Mouse (Mus musculus) E14TG2a.4 (cell line): ENCODE results near the gene Nxpe5.

Source experiments
- CTCF ChIP-seq: conservative IDR thresholded peaks from 2 replicates; pipeline ENCODE4 v1.5.1; 2014; ENCODE audit warnings: low read length
- POU5F1 ChIP-seq: IDR thresholded peaks from 2 replicates; pipeline ENCODE4 v1.6.1; 2014; ENCODE audit warnings: low read length, borderline replicate concordance

- no peak for TF ChIP-seq CTCF
- TF ChIP-seq POU5F1: no peak
These were observed 37.8 kb downstream of the Nxpe5 start, which contains the start of gene BC037034 for GRCm38 (mm10) chr5:138263260-138264206.
